Mouse (Mus musculus): ENCODE measurements around the gene Neb.

The Neb gene

GRCm38 (mm10) chr2:52310757-52311156 lies 67.5 kb downstream of the Neb start:
- no peak for DNase-seq (ENCODE audit: low spot score)

GRCm38 (mm10) chr2:52306635-52307034 lies 71.6 kb downstream of the Neb start:
- DNase-seq (ENCODE audit: low spot score) = no peak

DNA sequence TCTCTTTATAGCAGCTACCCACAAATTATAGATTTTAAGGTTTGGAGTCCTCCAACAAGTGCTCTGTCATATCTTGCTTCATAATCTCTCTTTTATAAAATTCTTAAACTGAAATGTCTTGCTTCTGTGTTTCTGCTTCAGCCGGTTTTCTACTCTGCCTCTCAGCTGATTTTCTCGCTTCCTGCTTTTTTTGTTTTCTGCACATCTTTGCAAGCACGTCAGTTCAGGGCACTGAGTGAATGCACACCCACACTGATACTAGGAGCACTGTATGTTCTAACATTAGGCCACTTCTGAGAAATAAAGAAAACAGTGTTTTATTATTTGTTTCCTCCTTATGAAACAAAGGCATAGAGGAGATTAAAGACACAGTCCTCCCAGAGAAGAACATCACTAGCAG lies 73.7 kb downstream of the Neb start:
- no peak for DNase-seq (ENCODE audit: low spot score)

GRCm38 (mm10) chr2:52303405-52303804 lies 74.9 kb downstream of the Neb start:
- no peak for DNase-seq (ENCODE audit: low spot score)

- DNase-seq (ENCODE audit: low spot score) = no peak
These were observed 80.3 kb downstream of the Neb start for GRCm38 (mm10) chr2:52297969-52298368.

GRCm38 (mm10) chr2:52296779-52297178 lies 81.5 kb downstream of the Neb start:
- no peak for DNase-seq (ENCODE audit: low spot score)

- no peak for DNase-seq (ENCODE audit: low spot score)
These were observed 90.8 kb downstream of the Neb start for GRCm38 (mm10) chr2:52287436-52287835.

GRCm38 (mm10) chr2:52286421-52286820 lies 91.9 kb downstream of the Neb start:
- no peak for DNase-seq (ENCODE audit: low spot score)

- DNase-seq (ENCODE audit: low spot score) = no peak
These were observed 106.1 kb downstream of the Neb start for GRCm38 (mm10) chr2:52272146-52272545.

DNA sequence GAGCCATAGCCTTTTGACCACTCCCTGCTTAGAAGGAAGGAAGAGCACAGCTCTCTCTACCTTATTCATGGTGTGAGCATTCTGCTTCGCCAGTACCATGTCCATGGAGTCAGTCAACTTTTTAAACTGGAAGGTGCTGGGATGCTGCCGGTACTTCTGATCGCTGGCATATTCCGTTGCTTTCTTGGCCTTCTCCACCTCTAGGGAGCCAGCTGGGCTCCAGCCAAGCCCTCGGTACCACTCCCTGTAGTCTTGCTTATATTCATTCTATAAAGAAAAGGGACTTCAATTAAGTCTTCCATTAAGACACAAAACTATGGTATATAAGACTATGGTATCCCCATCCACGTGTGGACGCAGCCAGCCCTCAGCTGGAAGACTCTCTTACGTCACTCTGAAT lies 107.4 kb downstream of the Neb start:
- no peak for DNase-seq (ENCODE audit: low spot score)

GRCm38 (mm10) chr2:52262149-52262548 lies 116.1 kb downstream of the Neb start:
- peak; percentile 72 for DNase-seq (ENCODE audit: low spot score)

DNA sequence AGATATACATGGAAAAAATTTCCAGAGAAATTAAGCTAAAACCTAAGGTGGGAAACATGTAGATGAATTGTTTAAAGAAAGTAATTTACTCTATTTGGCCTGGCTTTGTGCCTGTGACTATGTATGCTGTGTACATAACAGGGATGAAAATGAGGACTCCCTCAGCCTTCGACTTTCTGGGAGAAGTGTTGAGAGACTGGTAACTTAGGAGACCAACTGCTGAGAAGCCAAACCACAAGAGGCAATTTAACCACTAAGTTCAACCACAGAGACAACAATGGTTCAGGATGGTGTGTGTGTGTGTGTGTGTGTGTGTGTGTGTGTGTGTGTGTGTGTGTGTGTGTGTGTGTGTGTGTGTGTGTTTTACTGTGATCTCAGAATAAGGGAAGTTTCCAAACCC lies 126.2 kb downstream of the Neb start:
- DNase-seq (ENCODE audit: low spot score) = no peak

DNA sequence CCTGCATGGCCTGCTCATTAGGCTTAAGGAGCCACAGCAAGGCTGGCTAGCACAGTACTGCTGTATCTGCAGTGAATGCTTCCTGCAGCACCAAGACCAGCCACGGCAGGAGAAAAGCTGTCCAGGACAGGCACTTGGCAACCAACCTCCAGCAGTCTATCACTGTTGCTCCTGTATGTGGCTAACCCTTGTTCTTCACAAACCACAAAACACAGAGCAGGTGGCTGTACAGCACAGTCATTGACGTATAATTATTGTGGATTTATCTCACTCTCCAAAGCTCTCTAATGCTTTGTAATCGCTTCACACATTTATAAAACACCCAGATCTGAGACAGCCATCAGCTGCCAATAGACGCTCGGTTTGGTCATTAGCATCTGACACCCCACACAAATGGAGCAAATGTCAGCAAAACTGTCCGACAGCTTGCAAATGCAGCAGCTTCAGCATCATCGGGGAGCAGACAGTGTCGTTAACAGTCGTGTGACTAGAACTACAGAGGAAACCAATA lies 129.9 kb downstream of the Neb start:
- no peak for DNase-seq (ENCODE audit: low spot score)

DNA sequence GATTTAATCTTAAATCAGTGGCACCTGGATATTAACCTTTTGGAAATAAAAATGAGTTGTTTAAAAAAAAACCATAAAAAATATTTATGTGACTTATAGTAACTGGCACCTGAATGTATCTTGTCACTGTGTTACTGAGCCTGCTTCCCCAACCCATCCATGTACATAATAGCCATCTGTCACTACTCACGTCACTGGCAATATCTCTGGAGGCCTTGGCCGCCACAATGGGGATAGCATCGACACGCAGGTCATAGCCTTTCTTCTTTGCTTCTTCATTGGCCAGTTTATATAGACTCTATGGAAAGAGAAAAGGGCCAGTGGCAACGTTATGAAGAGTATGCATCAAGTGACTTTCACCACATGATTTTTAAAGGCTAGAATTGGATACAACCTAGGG lies 133.2 kb downstream of the Neb start:
- no peak for DNase-seq (ENCODE audit: low spot score)

GRCm38 (mm10) chr2:52242691-52243090 lies 135.6 kb downstream of the Neb start:
- DNase-seq (ENCODE audit: low spot score) = no peak

DNA sequence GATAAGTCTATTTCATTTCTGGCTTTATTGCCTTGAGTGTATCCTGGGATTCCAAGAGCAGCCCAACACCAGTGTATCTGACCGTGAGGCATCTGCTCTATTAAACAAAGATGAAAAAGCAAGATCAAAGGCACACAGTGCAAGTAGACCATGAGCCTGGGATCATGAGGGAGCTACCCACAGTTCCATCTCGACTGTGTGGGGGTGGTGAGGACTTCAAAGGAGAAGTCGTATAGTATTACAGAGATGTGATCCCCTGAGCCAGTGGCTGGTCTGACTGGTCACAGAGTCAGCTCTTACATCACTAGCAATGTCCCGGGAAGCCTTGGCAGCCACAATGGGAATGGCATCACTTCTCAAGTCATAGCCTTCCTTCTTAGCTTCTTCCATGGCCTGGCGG lies 140.4 kb downstream of the Neb start:
- no peak for DNase-seq (ENCODE audit: low spot score)

- DNase-seq (ENCODE audit: low spot score) = no peak
These were observed 150.7 kb downstream of the Neb start for GRCm38 (mm10) chr2:52227584-52227983.

DNA sequence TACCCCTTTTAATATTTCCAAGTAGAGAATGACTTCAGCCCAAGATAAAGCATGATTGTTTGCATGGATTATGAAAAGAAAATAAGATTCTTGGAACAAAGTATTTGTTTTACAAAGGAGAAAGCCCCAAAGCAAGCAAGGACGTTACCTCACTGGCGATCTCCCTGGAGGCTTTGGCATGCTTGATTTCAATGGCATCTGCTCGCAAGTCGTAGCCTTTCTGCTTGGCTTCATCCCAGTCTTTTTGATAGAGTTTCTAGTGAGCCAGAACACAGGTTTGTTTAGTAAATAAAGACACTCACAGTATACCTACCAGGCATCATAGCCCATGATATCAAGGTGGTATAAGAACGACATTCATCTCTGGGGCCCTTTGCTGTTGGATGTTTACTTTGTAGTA lies 153.9 kb downstream of the Neb start:
- DNase-seq (ENCODE audit: low spot score) = no peak

DNA sequence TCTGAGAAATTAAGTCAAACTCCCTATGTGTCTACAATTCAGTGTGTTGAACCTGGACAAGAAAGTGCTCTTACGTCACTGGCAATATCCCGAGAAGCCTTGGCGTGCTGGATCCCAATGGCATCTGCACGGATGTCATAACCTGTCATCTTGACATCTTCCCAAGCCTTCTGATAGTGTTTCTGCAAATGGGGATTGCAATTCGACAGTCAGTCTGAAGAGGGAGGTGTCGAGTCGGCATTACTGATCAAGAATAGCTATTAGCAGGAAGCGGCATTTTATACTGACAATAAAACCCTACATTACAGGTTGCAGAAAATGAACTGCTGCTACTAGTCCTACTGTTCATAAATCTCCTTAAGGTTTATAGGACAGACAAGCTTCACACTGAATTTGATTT lies 158.2 kb downstream of the Neb start:
- peak; percentile 78 for DNase-seq (ENCODE audit: low spot score)

- DNase-seq (ENCODE audit: low spot score) = no peak
These were observed 162.3 kb downstream of the Neb start for GRCm38 (mm10) chr2:52215945-52216344.

GRCm38 (mm10) chr2:52212561-52212961 lies 165.7 kb downstream of the Neb start:
- DNase-seq (ENCODE audit: low spot score) = no peak

- DNase-seq (ENCODE audit: low spot score) = peak; percentile 24
These were observed 166.8 kb downstream of the Neb start for GRCm38 (mm10) chr2:52211358-52211899.

- DNase-seq (ENCODE audit: low spot score) = no peak
These were observed 167.6 kb downstream of the Neb start for GRCm38 (mm10) chr2:52210685-52211084.

- no peak for DNase-seq (ENCODE audit: low spot score)
These were observed 173.3 kb downstream of the Neb start for GRCm38 (mm10) chr2:52204992-52205391.

GRCm38 (mm10) chr2:52193629-52194028 lies 184.6 kb downstream of the Neb start:
- no peak for DNase-seq (ENCODE audit: low spot score)

Data from retina, embryonic 14.5 days (tissue).